Mouse (Mus musculus): ENCODE data around the gene Slc38a11.

Slc38a11 gene

GRCm38 (mm10) chr2:65321998-65322754 lies 41.7 kb downstream of the Slc38a11 start:
- DNase-seq (ENCODE audit: low spot score): no peak

- peak; percentile 64 for DNase-seq (ENCODE audit: low spot score)
These were observed 42.9 kb downstream of the Slc38a11 start for GRCm38 (mm10) chr2:65320975-65321374.

- DNase-seq (ENCODE audit: low spot score): no peak
These were observed 47.1 kb downstream of the Slc38a11 start for GRCm38 (mm10) chr2:65316721-65317120.

GRCm38 (mm10) chr2:65311250-65311649 lies 52.6 kb downstream of the Slc38a11 start:
- DNase-seq (ENCODE audit: low spot score): no peak

- peak; percentile 23 for DNase-seq (ENCODE audit: low spot score)
These were observed 67.3 kb downstream of the Slc38a11 start for GRCm38 (mm10) chr2:65296541-65296940.

- DNase-seq (ENCODE audit: low spot score): no peak
These were observed 69.7 kb downstream of the Slc38a11 start for GRCm38 (mm10) chr2:65294092-65294491.

- DNase-seq (ENCODE audit: low spot score): no peak
These were observed 70.4 kb downstream of the Slc38a11 start for GRCm38 (mm10) chr2:65293411-65293810.

- no peak for DNase-seq (ENCODE audit: low spot score)
These were observed 74.1 kb downstream of the Slc38a11 start for GRCm38 (mm10) chr2:65289721-65290120.

GRCm38 (mm10) chr2:65288696-65289095 lies 75.1 kb downstream of the Slc38a11 start:
- no peak for DNase-seq (ENCODE audit: low spot score)

GRCm38 (mm10) chr2:65285380-65285779 lies 78.5 kb downstream of the Slc38a11 start:
- peak; percentile 65 for DNase-seq (ENCODE audit: low spot score)

- no peak for DNase-seq (ENCODE audit: low spot score)
These were observed 80.9 kb downstream of the Slc38a11 start for GRCm38 (mm10) chr2:65282979-65283378.

- DNase-seq (ENCODE audit: low spot score): no peak
These were observed 84.7 kb downstream of the Slc38a11 start for GRCm38 (mm10) chr2:65279029-65279690.

- DNase-seq (ENCODE audit: low spot score): no peak
These were observed 88.3 kb downstream of the Slc38a11 start for GRCm38 (mm10) chr2:65275443-65276061.

- no peak for DNase-seq (ENCODE audit: low spot score)
These were observed 89.9 kb downstream of the Slc38a11 start for GRCm38 (mm10) chr2:65273910-65274309.

- no peak for DNase-seq (ENCODE audit: low spot score)
These were observed 95.1 kb downstream of the Slc38a11 start for GRCm38 (mm10) chr2:65268731-65269130.

GRCm38 (mm10) chr2:65267834-65268233 lies 96.0 kb downstream of the Slc38a11 start:
- no peak for DNase-seq (ENCODE audit: low spot score)

- DNase-seq (ENCODE audit: low spot score): no peak
These were observed 97.1 kb downstream of the Slc38a11 start for GRCm38 (mm10) chr2:65266576-65267299.
